Mouse (Mus musculus): ENCODE results near the gene Dnajc11. TPM values are rescaled to one million over a fixed set of nuclear protein-coding genes. Genes with fewer than 3 reads are reported as not detected.

The Dnajc11 gene
- polyA plus RNA-seq, 1 experiment from 2014 or later, result 45.5 TPM

GRCm38 (mm10) chr4:151988014-151988341 lies 54.5 kb downstream of the Dnajc11 start:
- no peak for ATAC-seq (ENCODE audit: insufficient read depth)
- peak overlapping the region; percentile 90 for H3K4me3 ChIP-seq (replicated peaks)
- H3K27me3 ChIP-seq, result peaks cover 14% of the 10 kb centered on the region
- peak overlapping the region; percentile 72; the same call in 1 of the 2 replicates for H3K27ac ChIP-seq (replicated peaks)
- WGBS (ENCODE audit: insufficient replicate concordance), result 20% methylated on average over 10 of the region's 10 CpGs
- H3K9me3 ChIP-seq (replicated peaks), result no peaks in the 10 kb centered on the region
- H3K4me2 ChIP-seq, result peak overlapping the region; percentile 96
- peaks cover 45% of the 10 kb centered on the region for H3K4me1 ChIP-seq (replicated peaks)
- peaks cover 29% of the 10 kb centered on the region for H3K36me3 ChIP-seq (replicated peaks)
- peak overlapping the region; percentile 86 for H3K9ac ChIP-seq

DNA sequence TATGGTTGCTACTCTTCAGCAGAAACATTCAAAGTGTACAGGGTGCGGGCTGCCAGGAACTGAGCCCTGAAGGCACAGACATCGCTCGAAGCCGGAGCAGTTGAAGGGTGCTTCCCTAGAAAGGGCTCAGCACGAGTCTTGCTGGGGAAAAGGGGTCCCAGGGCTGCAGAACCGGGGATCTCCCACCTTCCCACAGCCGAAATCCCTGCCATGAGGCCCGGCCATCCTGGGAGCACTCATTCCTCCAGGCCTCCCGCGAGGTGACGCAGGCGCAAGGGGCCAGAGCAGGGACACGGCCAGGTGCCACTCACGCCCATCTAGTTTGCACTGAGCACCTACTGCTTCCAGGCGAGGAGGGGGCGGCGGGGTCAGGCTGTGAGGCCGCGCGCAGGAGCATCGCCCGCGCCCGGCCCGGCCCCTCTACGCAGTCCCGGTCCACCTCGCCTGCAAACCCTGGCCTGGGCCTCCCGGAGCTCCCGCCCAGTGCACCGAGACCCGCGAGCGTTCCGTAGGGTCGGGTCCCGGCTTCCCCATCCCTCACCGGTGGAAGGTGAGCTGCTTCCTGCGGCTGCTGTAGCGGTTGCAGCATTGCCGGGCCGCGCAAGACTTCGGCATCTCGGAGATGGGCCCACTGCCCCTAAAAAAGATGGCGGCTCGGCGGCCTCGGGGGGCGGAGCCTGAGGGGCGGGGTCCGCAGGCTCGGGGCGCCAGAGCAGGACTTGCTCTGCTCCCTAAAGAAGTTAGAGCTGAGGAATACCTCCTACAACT lies 55.0 kb downstream of the Dnajc11 start, which contains the start of gene Thap3:
TSS of gene Thap3 (minus strand) at position 656 of the 768 bp plus-strand sequence.
- H3K4me2 ChIP-seq, result peak within 1 kb of the TSS; percentile 96
- peak; percentile 73 for ATAC-seq (ENCODE audit: insufficient read depth)
- H3K27me3 ChIP-seq, result peaks cover 19% of the 10 kb centered on the region
- H3K36me3 ChIP-seq (replicated peaks), result peaks cover 29% of the 10 kb centered on the region
- peak within 1 kb of the TSS; percentile 72 for H3K27ac ChIP-seq (replicated peaks)
- H3K9me3 ChIP-seq (replicated peaks), result no peaks in the 10 kb centered on the region
- peak within 1 kb of the TSS; percentile 86 for H3K9ac ChIP-seq
- WGBS (ENCODE audit: insufficient replicate concordance), result 1% methylated on average over 54 of the region's 54 CpGs
- peak within 1 kb of the TSS; percentile 90 for H3K4me3 ChIP-seq (replicated peaks)
- H3K4me1 ChIP-seq (replicated peaks), result peaks cover 43% of the 10 kb centered on the region

DNA sequence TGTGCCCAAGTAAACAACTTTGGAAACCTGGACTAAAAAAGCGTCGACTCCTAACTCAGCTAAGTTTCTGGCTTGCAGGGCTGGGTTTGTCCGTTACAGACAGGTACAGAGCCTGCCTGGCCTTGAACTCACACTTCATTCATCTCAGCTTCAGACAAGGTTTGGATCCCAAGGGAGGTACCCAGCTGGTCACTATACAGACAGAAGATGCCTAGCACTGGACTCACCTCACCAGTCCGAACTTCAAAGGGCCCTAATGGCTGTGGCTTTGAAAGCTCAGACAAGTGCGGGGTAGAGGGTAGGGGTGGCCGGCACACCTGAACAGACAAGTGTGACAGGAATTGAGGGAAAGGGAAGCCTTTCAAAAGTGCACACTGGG lies 55.6 kb downstream of the Dnajc11 start:
- peaks cover 25% of the 10 kb centered on the region for H3K27me3 ChIP-seq
- H3K27ac ChIP-seq (replicated peaks), result peak overlapping the region; percentile 72; the same call in 1 of the 2 replicates
- WGBS (ENCODE audit: insufficient replicate concordance), result 46% methylated on average over 6 of the region's 6 CpGs
- H3K36me3 ChIP-seq (replicated peaks), result peaks cover 29% of the 10 kb centered on the region
- peak overlapping the region; percentile 96 for H3K4me2 ChIP-seq
- peaks cover 45% of the 10 kb centered on the region for H3K4me1 ChIP-seq (replicated peaks)
- peak overlapping the region; percentile 86 for H3K9ac ChIP-seq
- H3K4me3 ChIP-seq (replicated peaks), result peak overlapping the region; percentile 90
- no peaks in the 10 kb centered on the region for H3K9me3 ChIP-seq (replicated peaks)
- 0 out of 2 replicates have a peak, but pooled peaks have one; percentile 2 for ATAC-seq (ENCODE audit: insufficient read depth)

GRCm38 (mm10) chr4:151992091-151992490 lies 58.6 kb downstream of the Dnajc11 start:
- Histone ChIP-seq H3K4me2 (no peak overlapping the region), H3K4me1 (replicated peaks) (peaks cover 53% of the 10 kb centered on the region), H3K4me3 (replicated peaks) (no peak overlapping the region), H3K36me3 (replicated peaks) (peaks cover 29% of the 10 kb centered on the region), H3K27me3 (peaks cover 35% of the 10 kb centered on the region), H3K9ac (no peak overlapping the region), H3K9me3 (replicated peaks) (no peaks in the 10 kb centered on the region), H3K27ac (replicated peaks) (no peak overlapping the region)
- no peak for ATAC-seq (ENCODE audit: insufficient read depth)
- WGBS (ENCODE audit: insufficient replicate concordance), result 82% methylated on average over 9 of the region's 9 CpGs

DNA sequence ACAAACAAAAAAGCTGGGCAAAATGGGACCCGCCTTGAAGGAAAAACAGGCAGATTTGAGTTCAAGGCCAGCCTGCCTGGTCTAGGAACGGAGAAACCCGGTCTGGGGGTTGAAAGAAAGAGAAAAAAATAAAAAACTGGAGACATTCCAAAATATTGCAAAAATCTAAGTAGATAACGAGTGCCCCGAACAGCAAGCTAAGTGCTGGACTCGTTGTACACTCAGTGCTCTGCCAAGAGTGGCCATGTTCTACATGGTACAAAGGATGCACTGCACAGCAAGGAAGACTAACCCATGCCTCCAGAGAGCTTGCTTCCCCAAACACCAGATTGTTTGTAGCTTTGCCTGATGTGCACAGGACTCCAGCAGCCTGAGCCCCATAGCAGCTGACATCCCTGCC lies 59.5 kb downstream of the Dnajc11 start:
- 74% methylated on average over 6 of the region's 6 CpGs for WGBS (ENCODE audit: insufficient replicate concordance)
- Histone ChIP-seq H3K4me1 (replicated peaks) (peaks cover 53% of the 10 kb centered on the region), H3K27ac (replicated peaks) (no peak overlapping the region), H3K4me2 (no peak overlapping the region), H3K9ac (no peak overlapping the region), H3K36me3 (replicated peaks) (peaks cover 29% of the 10 kb centered on the region), H3K4me3 (replicated peaks) (no peak overlapping the region), H3K9me3 (replicated peaks) (no peaks in the 10 kb centered on the region), H3K27me3 (peaks cover 35% of the 10 kb centered on the region)
- ATAC-seq (ENCODE audit: insufficient read depth), result no peak

- Histone ChIP-seq H3K4me2 (peak overlapping the region; percentile 100), H3K4me3 (replicated peaks) (peak overlapping the region; percentile 93), H3K9ac (peak overlapping the region; percentile 93), H3K4me1 (replicated peaks) (peaks cover 42% of the 10 kb centered on the region), H3K9me3 (replicated peaks) (no peaks in the 10 kb centered on the region), H3K27me3 (peaks cover 35% of the 10 kb centered on the region), H3K36me3 (replicated peaks) (peaks cover 29% of the 10 kb centered on the region), H3K27ac (replicated peaks) (peak overlapping the region; percentile 45; the same call in 1 of the 2 replicates)
- no peak for ATAC-seq (ENCODE audit: insufficient read depth)
- 2% methylated on average over 60 of the region's 61 CpGs for WGBS (ENCODE audit: insufficient replicate concordance)
These were observed 61.0 kb downstream of the Dnajc11 start for GRCm38 (mm10) chr4:151994228-151995171.

DNA sequence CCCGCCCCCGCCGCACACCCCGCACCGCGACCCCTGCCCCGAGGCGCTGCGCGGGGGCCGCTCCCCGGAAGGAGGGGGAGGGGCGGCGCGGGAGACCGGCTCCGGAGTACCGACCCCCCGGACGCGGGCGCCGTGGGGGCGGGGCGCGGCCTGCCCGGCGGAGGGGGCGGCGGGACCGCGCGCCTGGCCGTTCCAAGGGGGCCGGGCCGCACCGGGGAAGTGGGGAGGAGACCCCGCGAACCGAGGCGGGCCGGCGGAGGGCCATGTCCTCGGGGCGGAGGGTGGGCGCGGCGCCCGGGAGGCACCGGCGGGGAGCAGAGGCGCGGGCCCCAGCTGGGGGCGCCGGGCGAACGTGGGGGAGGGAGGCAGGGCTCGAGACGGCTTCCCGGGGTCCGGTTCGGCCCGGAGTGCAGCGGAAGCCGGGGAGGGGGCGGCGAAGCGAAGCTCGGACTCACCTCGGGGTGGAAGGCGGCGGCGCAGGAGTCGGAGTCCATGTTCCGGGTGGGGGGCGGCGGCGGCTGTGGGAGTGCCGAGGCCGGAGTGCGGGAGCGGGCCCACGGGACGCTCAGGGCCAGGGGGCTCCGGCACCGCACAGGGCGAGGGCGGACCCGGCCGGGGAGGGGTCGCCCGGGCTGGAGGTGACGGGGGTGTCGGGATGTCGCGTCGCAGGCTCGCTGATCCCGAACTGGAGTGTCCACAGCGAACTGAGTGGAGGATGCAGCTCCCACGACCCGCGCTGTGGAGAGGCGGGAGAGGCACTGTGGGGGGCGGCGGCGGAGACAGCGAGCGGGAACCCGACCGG lies 62.1 kb downstream of the Dnajc11 start:
- peak; percentile 1; the same call in 1 of the 2 replicates for ATAC-seq (ENCODE audit: insufficient read depth)

DNA sequence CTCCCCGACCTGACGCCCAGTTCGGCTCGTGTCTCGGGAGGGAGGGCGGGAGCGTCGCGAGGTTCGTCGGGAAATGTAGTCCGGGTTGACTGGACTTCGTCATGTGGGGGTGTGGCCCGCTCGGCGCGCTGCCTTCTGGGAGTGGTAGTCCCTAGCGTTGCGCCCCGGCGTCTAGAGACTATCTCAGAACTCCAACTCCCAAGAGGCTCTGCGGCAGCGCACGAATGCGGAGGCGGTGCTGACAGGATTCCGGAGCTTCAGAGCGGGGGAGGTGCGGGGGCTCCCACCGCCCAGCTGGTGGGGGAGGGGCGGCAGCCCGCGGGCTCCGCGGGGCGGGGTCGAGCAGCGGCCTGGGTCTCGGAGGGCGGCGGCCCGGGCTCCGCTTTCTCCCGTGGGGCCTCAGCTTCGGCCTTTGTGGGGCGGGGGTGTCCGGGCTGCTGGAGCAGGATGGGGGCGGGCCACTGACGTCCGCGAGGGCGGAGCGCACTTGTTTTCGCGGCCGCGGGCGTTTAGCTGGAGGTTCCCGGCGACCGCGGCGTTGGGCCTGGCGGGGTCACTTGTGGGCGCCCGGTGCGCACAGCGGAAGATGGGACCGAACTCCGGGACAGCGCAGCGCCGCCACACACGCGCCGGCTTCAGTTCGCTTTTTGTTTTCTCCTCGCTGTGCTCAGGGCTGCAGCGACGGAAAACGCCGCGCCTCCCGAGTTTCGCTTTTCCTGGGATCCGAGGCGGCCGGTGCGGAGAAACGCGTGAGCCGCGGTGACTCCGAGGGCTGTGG lies 62.9 kb downstream of the Dnajc11 start, which contains the start of gene Phf13:
TSS of gene Phf13 (minus strand) at position 86 of the 778 bp plus-strand sequence.
- Histone ChIP-seq H3K27me3 (peaks cover 35% of the 10 kb centered on the region), H3K36me3 (replicated peaks) (peaks cover 14% of the 10 kb centered on the region), H3K27ac (replicated peaks) (peak within 1 kb of the TSS; percentile 96), H3K4me1 (replicated peaks) (peaks cover 42% of the 10 kb centered on the region), H3K4me2 (peak within 1 kb of the TSS; percentile 100), H3K9ac (peak within 1 kb of the TSS; percentile 94), H3K4me3 (replicated peaks) (peak within 1 kb of the TSS; percentile 93), H3K9me3 (replicated peaks) (no peaks in the 10 kb centered on the region)
- WGBS (ENCODE audit: insufficient replicate concordance), result under 1% methylated on average over 93 of the region's 94 CpGs
- peak; percentile 95 for ATAC-seq (ENCODE audit: insufficient read depth)

More for the DNA sequence above, 62.1 kb downstream of the Dnajc11 start:
- Histone ChIP-seq H3K4me2 (peak overlapping the region; percentile 100), H3K36me3 (replicated peaks) (peaks cover 22% of the 10 kb centered on the region), H3K9ac (peak overlapping the region; percentile 93), H3K4me3 (replicated peaks) (peak overlapping the region; percentile 93), H3K4me1 (replicated peaks) (peaks cover 42% of the 10 kb centered on the region), H3K27ac (replicated peaks) (peak overlapping the region; percentile 81), H3K9me3 (replicated peaks) (no peaks in the 10 kb centered on the region), H3K27me3 (peaks cover 35% of the 10 kb centered on the region)
- under 1% methylated on average over 82 of the region's 111 CpGs for WGBS (ENCODE audit: insufficient replicate concordance)

DNA sequence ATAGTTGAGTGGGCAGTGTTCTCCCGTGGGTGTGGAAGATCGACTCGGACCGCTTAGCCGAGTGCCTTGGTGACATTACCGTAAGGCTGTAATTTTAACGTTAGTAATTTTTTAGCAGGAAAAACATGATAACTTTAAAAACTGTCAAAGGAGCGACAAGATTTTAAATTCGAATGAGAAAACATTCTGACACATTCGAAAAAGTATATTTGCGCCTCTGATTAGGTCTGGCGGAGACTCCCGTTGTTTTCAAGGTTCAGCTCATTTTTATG lies 63.4 kb downstream of the Dnajc11 start:
- H3K4me2 ChIP-seq, result peak overlapping the region; percentile 100
- ATAC-seq (ENCODE audit: insufficient read depth), result no peak
- peaks cover 35% of the 10 kb centered on the region for H3K27me3 ChIP-seq
- 3% methylated on average over 13 of the region's 13 CpGs for WGBS (ENCODE audit: insufficient replicate concordance)
- peaks cover 9% of the 10 kb centered on the region for H3K36me3 ChIP-seq (replicated peaks)
- no peaks in the 10 kb centered on the region for H3K9me3 ChIP-seq (replicated peaks)
- peak overlapping the region; percentile 93 for H3K4me3 ChIP-seq (replicated peaks)
- peak overlapping the region; percentile 94 for H3K9ac ChIP-seq
- peak overlapping the region; percentile 96 for H3K27ac ChIP-seq (replicated peaks)
- peaks cover 42% of the 10 kb centered on the region for H3K4me1 ChIP-seq (replicated peaks)

DNA sequence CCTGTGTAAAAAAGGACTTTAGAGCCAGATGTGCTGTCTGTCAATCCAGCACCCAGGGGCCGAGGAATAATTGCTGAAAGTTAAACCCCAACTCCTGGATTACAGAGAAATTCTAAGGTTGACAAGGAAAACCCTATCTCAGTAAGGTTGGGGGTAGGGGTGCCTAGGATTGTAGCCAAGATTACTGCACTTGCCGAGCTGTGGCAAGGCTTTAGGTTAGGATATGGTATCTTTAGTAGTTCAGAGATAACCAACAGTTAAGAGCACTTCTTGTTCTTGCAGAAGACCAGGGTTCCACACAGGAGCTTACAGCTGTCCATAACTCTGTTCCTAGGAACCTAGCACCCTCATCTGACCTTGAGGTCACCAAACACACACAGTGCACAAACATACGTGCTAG lies 64.2 kb downstream of the Dnajc11 start:
- 34% methylated on average over 3 of the region's 3 CpGs for WGBS (ENCODE audit: insufficient replicate concordance)
- Histone ChIP-seq H3K4me2 (peak overlapping the region; percentile 100), H3K4me3 (replicated peaks) (peak overlapping the region; percentile 93), H3K27me3 (peaks cover 28% of the 10 kb centered on the region), H3K9me3 (replicated peaks) (no peaks in the 10 kb centered on the region), H3K4me1 (replicated peaks) (peaks cover 42% of the 10 kb centered on the region), H3K36me3 (replicated peaks) (peaks cover under 1% of the 10 kb centered on the region; the same call in 1 of the 2 replicates), H3K9ac (peak overlapping the region; percentile 94), H3K27ac (replicated peaks) (no peak overlapping the region)
- ATAC-seq (ENCODE audit: insufficient read depth), result no peak

Data from liver, embryonic 15.5 days (tissue).